Mouse (Mus musculus) embryonic facial prominence, embryonic 13.5 days (tissue): ENCODE measurements around the gene Ptpn7. TPM values are rescaled to one million over a fixed set of nuclear protein-coding genes. Genes with fewer than 3 reads are reported as not detected.

ENCODE experiments used
- ATAC-seq: fragments of 200-750 bp; cut with Nextera tagmentation; 2 replicates; pipeline ENCODE4 v1.8.0; 2017; ENCODE audit warnings: low read depth; ENCODE audit not compliant: insufficient number of reproducible peaks, insufficient read depth, low FRiP score, low TSS enrichment
- H3K27ac ChIP-seq: fragments of 300-500 bp; sonication (generic); 2 replicates; pipeline ENCODE4 v1.5.1; 2015; ENCODE audit warnings: moderate library complexity, mild to moderate bottlenecking, inconsistent platforms
- H3K27me3 ChIP-seq: fragments of 300-500 bp; sonication (generic); 2 replicates; pipeline ENCODE4 v1.6.1; 2015; ENCODE audit warnings: mild to moderate bottlenecking, inconsistent platforms
- H3K36me3 ChIP-seq: fragments of 300-500 bp; sonication (generic); 2 replicates; pipeline ENCODE4 v1.6.1; 2015; ENCODE audit warnings: mild to moderate bottlenecking, inconsistent platforms
- H3K4me1 ChIP-seq: fragments of 300-500 bp; sonication (generic); 2 replicates; pipeline ENCODE4 v1.6.1; 2015; ENCODE audit warnings: inconsistent platforms
- H3K4me2 ChIP-seq: fragments of 300-500 bp; sonication (generic); 2 replicates; pipeline ENCODE4 v1.6.1; 2015; ENCODE audit warnings: moderate library complexity, mild to moderate bottlenecking, inconsistent platforms
- H3K4me3 ChIP-seq: fragments of 300-500 bp; sonication (generic); 2 replicates; pipeline ENCODE4 v1.5.1; 2015; ENCODE audit warnings: mild to moderate bottlenecking, inconsistent platforms
- H3K9ac ChIP-seq: fragments of 300-500 bp; sonication (generic); 2 replicates; pipeline ENCODE4 v1.6.1; 2015; ENCODE audit warnings: mild to moderate bottlenecking, inconsistent platforms
- H3K9me3 ChIP-seq: fragments of 300-500 bp; sonication (generic); 2 replicates; pipeline ENCODE4 v1.6.1; 2016; ENCODE audit warnings: inconsistent platforms
- WGBS: fragments of 180-500 bp; shearing (Covaris S2); methylation state at CpG from one replicate; pipeline ENCODE4 v1.1.7; 2015; ENCODE audit warnings: mixed read lengths; 5-methylcytosine and 5-hydroxymethylcytosine counted together
- polyA plus RNA-seq: library from polyadenylated mRNA; unstranded; fragments of >200 nt; fragmentation: Nextera tagmentation; extraction: Ambion mirVana; gene quantifications from 2 replicates; pipeline ENCODE4 v1.2.1, GENCODE M21; 2015

Ptpn7 gene
- polyA plus RNA-seq, 1 experiment from 2014 or later: 2.2 TPM

- Histone ChIP-seq H3K9me3 (no peaks in the 10 kb centered on the region), H3K27ac (peak overlapping the region; percentile 94)
These were observed 3.5 kb upstream of the Ptpn7 start for GRCm38 (mm10) chr1:135128986-135129385.

GRCm38 (mm10) chr1:135129543-135130183, 2.8 kb upstream of the Ptpn7 start:
- Histone ChIP-seq H3K9me3 (no peaks in the 10 kb centered on the region), H3K27me3 (peaks cover 14% of the 10 kb centered on the region; the same call in 1 of the 2 replicates), H3K36me3 (no peaks in the 10 kb centered on the region), H3K9ac (no peak overlapping the region), H3K4me1 (peaks cover 70% of the 10 kb centered on the region), H3K27ac (no peak overlapping the region), H3K4me3 (no peak overlapping the region), H3K4me2 (no peak overlapping the region)
- 70% methylated on average over 9 of the region's 9 CpGs for WGBS
- no peak for ATAC-seq

More at GRCm38 (mm10) chr1:135128986-135129385, 3.5 kb upstream of the Ptpn7 start:
- Histone ChIP-seq H3K27me3 (peaks cover 14% of the 10 kb centered on the region; the same call in 1 of the 2 replicates), H3K4me2 (0 out of 2 replicates have a peak overlapping the region, but pooled peaks have one; percentile 52), H3K4me3 (no peak overlapping the region), H3K9ac (no peak overlapping the region), H3K36me3 (no peaks in the 10 kb centered on the region), H3K4me1 (peaks cover 70% of the 10 kb centered on the region)
- 26% methylated on average over 9 of the region's 9 CpGs for WGBS
- no peak for ATAC-seq

GRCm38 (mm10) chr1:135130376-135131018, 2.0 kb upstream of the Ptpn7 start:
- H3K4me1 ChIP-seq: peaks cover 64% of the 10 kb centered on the region
- H3K9ac ChIP-seq: no peak overlapping the region
- 55% methylated on average over 2 of the region's 2 CpGs for WGBS
- no peak overlapping the region for H3K27ac ChIP-seq
- no peaks in the 10 kb centered on the region for H3K36me3 ChIP-seq
- 0 out of 2 replicates have a peak, but pooled peaks cover 8% of the 10 kb centered on the region for H3K27me3 ChIP-seq
- no peak overlapping the region for H3K4me3 ChIP-seq
- no peak for ATAC-seq
- no peaks in the 10 kb centered on the region for H3K9me3 ChIP-seq
- no peak overlapping the region for H3K4me2 ChIP-seq

DNA sequence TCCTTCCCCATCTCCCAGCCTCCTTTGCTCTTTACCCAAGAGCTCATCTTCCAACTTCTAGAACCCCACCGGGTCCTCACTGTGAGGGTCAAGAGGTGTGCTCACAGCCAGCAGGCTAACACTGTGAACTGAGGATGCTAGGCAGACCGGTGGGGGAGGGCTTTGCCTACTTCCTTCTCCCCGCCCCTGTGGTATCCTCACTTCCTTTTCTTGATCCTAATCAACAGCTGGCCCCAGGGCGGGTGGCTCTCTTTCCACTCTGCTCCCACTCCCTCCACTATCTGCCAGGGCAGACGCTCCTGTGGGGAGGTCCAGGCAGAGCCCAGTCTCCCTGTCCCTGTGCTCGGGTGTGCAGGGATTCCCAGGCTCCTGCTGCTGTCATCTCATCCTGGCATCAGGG, 1.5 kb upstream of the Ptpn7 start:
- H3K9me3 ChIP-seq: no peaks in the 10 kb centered on the region
- no peak overlapping the region for H3K27ac ChIP-seq
- H3K4me3 ChIP-seq: no peak overlapping the region
- H3K9ac ChIP-seq: no peak overlapping the region
- 26% methylated on average over 6 of the region's 6 CpGs for WGBS
- no peak overlapping the region for H3K4me2 ChIP-seq
- H3K27me3 ChIP-seq: 0 out of 2 replicates have a peak, but pooled peaks cover 6% of the 10 kb centered on the region
- no peaks in the 10 kb centered on the region for H3K36me3 ChIP-seq
- peaks cover 58% of the 10 kb centered on the region for H3K4me1 ChIP-seq
- no peak for ATAC-seq

GRCm38 (mm10) chr1:135131560-135131959, 940 bp upstream of the Ptpn7 start:
- no peak overlapping the region for H3K4me2 ChIP-seq
- no peak for ATAC-seq
- whole genome bisulfite sequencing: 53% methylated on average over 8 of the region's 8 CpGs

DNA sequence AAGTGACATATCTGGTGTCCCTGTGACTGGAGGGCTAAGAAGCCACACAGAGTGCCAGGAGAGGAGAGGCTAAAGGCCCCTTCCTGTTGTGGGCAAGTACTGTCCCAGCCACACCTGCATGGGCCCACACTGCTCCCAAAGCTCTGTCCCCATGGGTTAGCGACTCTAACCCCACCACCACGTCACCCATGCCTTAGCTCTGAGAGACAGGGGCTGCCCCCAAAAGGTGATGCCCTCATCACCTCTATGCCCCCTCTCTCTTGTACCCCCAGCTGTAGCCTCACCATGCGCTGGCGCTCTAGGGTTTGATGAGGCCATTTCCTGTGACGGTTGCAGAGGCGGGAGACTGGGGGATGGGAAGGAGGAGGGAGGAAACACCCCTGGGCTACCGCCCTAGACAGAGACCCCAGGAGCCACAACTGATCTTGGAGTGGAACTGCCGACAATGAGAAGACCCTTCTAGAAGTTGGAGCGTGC, 431 bp downstream of the Ptpn7 start:
- 80% methylated on average over 9 of the region's 9 CpGs for WGBS
- Histone ChIP-seq H3K9me3 (no peaks in the 10 kb centered on the region), H3K9ac (no peak overlapping the region), H3K4me1 (peaks cover 39% of the 10 kb centered on the region), H3K4me3 (no peak overlapping the region), H3K4me2 (no peak overlapping the region), H3K27ac (no peak overlapping the region), H3K27me3 (0 out of 2 replicates have a peak, but pooled peaks cover 6% of the 10 kb centered on the region), H3K36me3 (no peaks in the 10 kb centered on the region)
- ATAC-seq: no peak

More at GRCm38 (mm10) chr1:135131560-135131959, 940 bp upstream of the Ptpn7 start:
- no peak overlapping the region for H3K9ac ChIP-seq
- no peaks in the 10 kb centered on the region for H3K36me3 ChIP-seq
- H3K27me3 ChIP-seq: 0 out of 2 replicates have a peak, but pooled peaks cover 6% of the 10 kb centered on the region
- peaks cover 53% of the 10 kb centered on the region for H3K4me1 ChIP-seq
- H3K4me3 ChIP-seq: no peak overlapping the region
- H3K27ac ChIP-seq: peak overlapping the region; percentile 28; the same call in 1 of the 2 replicates
- no peaks in the 10 kb centered on the region for H3K9me3 ChIP-seq

DNA sequence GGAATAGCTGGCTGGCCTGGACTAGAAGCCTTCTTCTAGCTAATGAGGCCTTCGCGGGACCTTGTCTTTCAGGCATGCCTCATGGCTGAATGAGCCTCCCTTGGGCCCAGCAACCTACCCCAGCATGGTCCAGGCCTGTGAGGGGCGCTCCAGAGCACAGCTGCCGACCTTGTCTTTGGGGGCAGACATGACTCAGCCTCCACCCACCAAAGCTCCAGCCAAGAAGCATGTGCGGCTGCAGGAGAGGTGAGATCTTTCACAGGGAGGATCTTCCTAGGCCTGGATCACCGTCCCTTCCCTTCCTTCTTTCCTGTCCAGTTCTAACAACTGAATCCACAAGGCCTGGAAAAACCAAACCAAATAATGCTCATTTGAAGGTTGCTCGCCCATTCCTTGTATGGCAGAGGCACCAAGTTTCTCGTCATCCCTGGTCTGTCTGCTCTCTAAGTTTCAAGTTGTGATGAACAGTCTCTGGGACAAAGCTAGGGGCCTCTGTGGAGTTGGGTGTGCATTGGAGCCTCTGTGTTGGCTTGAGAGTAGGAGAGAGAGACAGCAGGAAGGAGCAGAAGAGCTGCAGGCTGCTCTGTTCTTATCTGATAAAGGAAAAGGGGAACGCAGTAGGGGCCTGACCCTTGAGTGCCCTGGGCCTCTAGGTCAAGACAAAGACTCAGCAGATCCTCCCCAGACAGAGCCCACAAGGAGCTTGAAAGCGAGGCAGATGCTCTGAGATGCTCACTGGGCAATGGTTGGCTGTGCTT, 1.4 kb downstream of the Ptpn7 start:
- H3K36me3 ChIP-seq: no peaks in the 10 kb centered on the region
- no peak overlapping the region for H3K4me3 ChIP-seq
- H3K9ac ChIP-seq: no peak overlapping the region
- H3K27me3 ChIP-seq: 0 out of 2 replicates have a peak, but pooled peaks cover 6% of the 10 kb centered on the region
- ATAC-seq: no peak
- peaks cover 30% of the 10 kb centered on the region for H3K4me1 ChIP-seq
- no peaks in the 10 kb centered on the region for H3K9me3 ChIP-seq
- H3K4me2 ChIP-seq: no peak overlapping the region
- H3K27ac ChIP-seq: no peak overlapping the region
- 82% methylated on average over 10 of the region's 10 CpGs for WGBS

- Histone ChIP-seq H3K27ac (no peak overlapping the region), H3K36me3 (no peaks in the 10 kb centered on the region)
- 84% methylated on average over 8 of the region's 8 CpGs for WGBS
These were observed 2.7 kb downstream of the Ptpn7 start for GRCm38 (mm10) chr1:135135111-135135787.

DNA sequence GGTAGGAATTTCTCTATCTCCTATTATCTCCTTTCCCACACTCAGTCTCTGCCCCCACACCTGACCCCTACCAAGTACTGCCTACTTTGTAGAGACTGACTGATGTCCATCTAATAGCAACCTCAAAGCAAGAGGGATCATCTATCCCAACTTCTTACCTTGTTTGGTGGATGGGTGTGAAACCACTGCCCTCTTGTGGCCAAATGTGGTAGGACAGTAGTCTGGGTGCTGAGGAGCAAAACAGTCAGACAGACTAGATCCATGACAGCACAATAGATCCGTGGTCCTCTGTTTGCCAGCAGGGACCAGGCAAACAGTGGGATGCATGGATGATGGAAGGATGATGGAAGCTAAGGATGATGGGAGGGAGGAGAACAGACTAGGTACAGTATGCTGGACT, 4.0 kb downstream of the Ptpn7 start:
- no peak for ATAC-seq
- Histone ChIP-seq H3K4me2 (no peak overlapping the region), H3K27ac (no peak overlapping the region), H3K9ac (no peak overlapping the region), H3K4me1 (peaks cover 9% of the 10 kb centered on the region), H3K27me3 (no peaks in the 10 kb centered on the region), H3K9me3 (no peaks in the 10 kb centered on the region), H3K4me3 (no peak overlapping the region), H3K36me3 (no peaks in the 10 kb centered on the region)
- WGBS: 2% methylated on average over 1 of the region's 1 CpGs

More at GRCm38 (mm10) chr1:135135111-135135787, 2.7 kb downstream of the Ptpn7 start:
- Histone ChIP-seq H3K9me3 (no peaks in the 10 kb centered on the region), H3K27me3 (no peaks in the 10 kb centered on the region), H3K4me3 (no peak overlapping the region), H3K9ac (no peak overlapping the region), H3K4me2 (no peak overlapping the region), H3K4me1 (peaks cover 17% of the 10 kb centered on the region)
- ATAC-seq: no peak

- Histone ChIP-seq H3K27ac (no peak overlapping the region), H3K27me3 (0 out of 2 replicates have a peak, but pooled peaks cover 4% of the 10 kb centered on the region), H3K4me1 (no peaks in the 10 kb centered on the region), H3K4me3 (no peak overlapping the region), H3K4me2 (no peak overlapping the region), H3K36me3 (no peaks in the 10 kb centered on the region), H3K9me3 (no peaks in the 10 kb centered on the region), H3K9ac (no peak overlapping the region)
- no peak for ATAC-seq
- 62% methylated on average over 2 of the region's 2 CpGs for WGBS
These were observed 7.4 kb downstream of the Ptpn7 start for GRCm38 (mm10) chr1:135139906-135140305.

DNA sequence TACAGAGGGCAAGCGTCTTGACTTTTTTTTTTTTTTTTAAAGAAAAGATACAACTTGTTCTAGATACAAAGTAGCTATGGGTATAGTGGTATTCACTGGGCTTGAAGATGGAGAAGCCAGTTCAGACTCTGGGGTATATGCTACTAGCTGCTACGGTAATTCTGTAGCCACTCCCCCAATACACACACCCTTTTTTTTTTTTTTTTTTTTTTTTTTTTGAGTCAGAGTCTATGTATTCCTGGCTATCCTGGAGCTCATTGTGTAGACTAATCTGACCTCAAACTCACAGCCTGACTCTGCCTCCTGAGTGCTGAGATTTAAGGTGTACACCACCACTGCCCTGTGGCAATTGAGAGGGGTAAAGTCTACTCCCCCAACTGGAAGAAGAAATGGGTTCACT, 10.0 kb downstream of the Ptpn7 start:
- no peak overlapping the region for H3K4me2 ChIP-seq
- H3K9me3 ChIP-seq: no peaks in the 10 kb centered on the region
- H3K9ac ChIP-seq: no peak overlapping the region
- no peaks in the 10 kb centered on the region for H3K36me3 ChIP-seq
- no peak overlapping the region for H3K4me3 ChIP-seq
- 0 out of 2 replicates have a peak, but pooled peaks cover 4% of the 10 kb centered on the region for H3K27me3 ChIP-seq
- peaks cover 10% of the 10 kb centered on the region; the same call in 1 of the 2 replicates for H3K4me1 ChIP-seq
- WGBS: 71% methylated on average over 2 of the region's 2 CpGs
- no peak overlapping the region for H3K27ac ChIP-seq
- no peak for ATAC-seq
